Mouse (Mus musculus) megakaryocyte, embryonic 14.5 days (primary cell): ENCODE measurements around the gene Fxyd3. TPM values are rescaled to one million over a fixed set of nuclear protein-coding genes. Genes with fewer than 3 reads are reported as not detected.

ENCODE experiments used
- H3K27me3 ChIP-seq: replicated peaks from 2 replicates; pipeline ENCODE3; 2012; ENCODE audit warnings: inconsistent platforms
- H3K36me3 ChIP-seq: replicated peaks from 2 replicates; pipeline ENCODE3; 2012; ENCODE audit warnings: low read length, inconsistent platforms, mixed read lengths
- H3K4me1 ChIP-seq: 2 replicates; pipeline ENCODE4 v1.6.1; 2012; ENCODE audit warnings: inconsistent platforms
- H3K4me3 ChIP-seq: replicated peaks from 2 replicates; pipeline ENCODE3; 2012; ENCODE audit warnings: moderate library complexity, mild to moderate bottlenecking, inconsistent platforms
- H3K9me3 ChIP-seq: 2 replicates; pipeline ENCODE4 v1.6.1; 2012; ENCODE audit warnings: inconsistent platforms
- FLI1 ChIP-seq: IDR thresholded peaks from 2 replicates; pipeline ENCODE4 v1.6.1; 2012; ENCODE audit warnings: low read length, inconsistent platforms, mixed read lengths
- GATA1 ChIP-seq: IDR thresholded peaks from 3 replicates; pipeline ENCODE4 v1.6.1; 2012; ENCODE audit warnings: mixed read lengths, low read length, inconsistent platforms, borderline replicate concordance
- polyA plus RNA-seq: library from polyadenylated mRNA; stranded (reverse); fragments of >175 nt; gene quantifications from 2 replicates; pipeline ENCODE4 v1.2.3, GENCODE M21; 2012; ENCODE audit warnings: low replicate concordance; ENCODE audit not compliant: insufficient read depth

Gene Fxyd3
- polyA plus RNA-seq, 1 experiment = not detected

DNA sequence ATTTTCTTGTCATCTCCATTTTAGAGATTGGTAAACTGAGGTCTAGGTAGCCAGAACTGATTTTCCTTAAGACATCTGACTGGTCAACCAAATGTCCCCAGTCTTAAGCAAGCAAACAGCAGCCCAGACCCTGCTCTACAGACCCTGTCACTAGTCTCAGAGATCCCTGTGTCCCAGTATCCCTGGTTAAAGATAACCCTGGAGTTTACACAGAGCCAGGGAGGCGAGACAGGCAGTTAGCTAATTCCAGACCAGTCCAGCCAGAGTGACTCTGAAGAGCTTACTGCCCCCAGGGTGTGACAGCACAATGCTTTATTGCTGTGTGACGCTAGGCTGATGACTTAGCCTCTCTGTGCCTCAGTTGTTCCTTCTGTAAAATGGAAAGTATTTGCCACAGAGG, 19.4 kb downstream of the Fxyd3 start, which contains the start of gene Fxyd1:
Fxyd1 (minus strand) TSS at position 129 of the 400 bp plus-strand sequence.
- H3K36me3 ChIP-seq = no peaks in the 10 kb centered on the region
- peaks cover 32% of the 10 kb centered on the region for H3K4me1 ChIP-seq
- no peak for TF ChIP-seq GATA1
- no peak for TF ChIP-seq FLI1
- H3K9me3 ChIP-seq = no peaks in the 10 kb centered on the region
- H3K27me3 ChIP-seq = peaks cover 71% of the 10 kb centered on the region
- no peak within 1 kb of the TSS for H3K4me3 ChIP-seq

DNA sequence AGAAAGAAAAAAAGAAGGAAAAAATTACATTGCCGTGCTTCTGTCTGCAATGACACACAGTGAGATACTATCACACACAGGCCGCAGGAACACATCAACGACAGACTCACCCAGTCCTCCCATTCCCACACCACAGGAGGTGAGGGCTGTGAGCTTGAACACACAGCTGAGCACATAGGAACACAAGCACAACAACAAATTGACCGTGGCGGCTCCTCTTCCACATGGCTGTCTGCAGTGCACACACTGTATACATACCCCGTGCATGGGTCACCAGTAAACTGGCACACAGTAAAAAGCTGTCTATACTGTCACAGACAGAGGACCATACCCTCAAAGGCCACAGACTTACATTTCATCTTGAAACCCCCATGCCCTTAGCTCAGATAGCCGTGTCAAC, 20.1 kb downstream of the Fxyd3 start:
- Histone ChIP-seq H3K36me3 (no peaks in the 10 kb centered on the region), H3K9me3 (no peaks in the 10 kb centered on the region), H3K4me3 (no peak overlapping the region), H3K4me1 (peaks cover 38% of the 10 kb centered on the region), H3K27me3 (peaks cover 74% of the 10 kb centered on the region)
- TF ChIP-seq FLI1 = no peak
- no peak for TF ChIP-seq GATA1

DNA sequence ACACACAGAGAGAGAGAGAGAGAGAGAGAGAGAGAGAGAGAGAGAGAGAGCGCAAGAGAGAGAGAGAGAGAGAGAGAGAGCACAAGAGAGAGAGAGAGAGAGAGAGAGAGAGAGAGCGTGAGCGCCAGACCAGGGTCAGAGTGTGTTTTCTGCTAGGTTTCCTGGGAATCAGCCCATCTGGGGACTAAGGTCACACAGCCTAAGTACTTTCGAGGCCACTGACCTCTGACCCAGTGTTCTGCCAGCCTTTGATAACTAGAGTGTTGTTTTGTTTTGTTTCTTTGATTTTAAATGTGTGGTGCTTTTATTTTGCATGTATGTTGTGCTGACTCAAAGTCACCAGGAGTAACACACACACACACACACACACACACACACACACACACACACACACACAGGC, 20.6 kb downstream of the Fxyd3 start:
- Histone ChIP-seq H3K4me1 (peaks cover 44% of the 10 kb centered on the region), H3K4me3 (no peak overlapping the region), H3K27me3 (peaks cover 77% of the 10 kb centered on the region), H3K9me3 (no peaks in the 10 kb centered on the region), H3K36me3 (no peaks in the 10 kb centered on the region)
- no peak for TF ChIP-seq FLI1
- no peak for TF ChIP-seq GATA1

DNA sequence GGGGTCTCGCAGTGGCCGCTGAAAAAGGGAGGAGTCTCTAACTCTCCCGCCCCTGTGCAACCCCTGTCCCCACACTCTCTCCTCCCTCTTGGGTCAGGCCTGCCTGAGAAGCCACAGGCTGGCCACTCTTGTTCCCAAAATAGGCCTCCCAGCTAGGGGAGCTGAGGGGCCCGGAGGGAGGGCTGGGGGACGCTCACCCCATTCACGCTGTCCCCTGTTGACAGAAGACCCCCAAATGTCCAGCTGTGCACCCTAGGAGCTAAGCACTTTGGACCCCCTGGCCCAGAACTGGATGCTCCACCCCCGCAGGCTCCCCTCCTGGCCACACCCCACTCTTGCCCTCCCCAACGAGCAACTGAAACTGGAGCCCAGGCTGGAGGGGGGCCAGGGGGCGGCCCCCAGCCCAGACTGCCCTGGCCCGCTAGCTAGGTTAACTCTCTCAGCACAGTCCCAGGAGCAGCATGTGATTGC, 21.1 kb downstream of the Fxyd3 start:
- no peaks in the 10 kb centered on the region for H3K9me3 ChIP-seq
- H3K4me3 ChIP-seq = no peak overlapping the region
- H3K27me3 ChIP-seq = peaks cover 77% of the 10 kb centered on the region
- TF ChIP-seq FLI1 = no peak
- TF ChIP-seq GATA1 = no peak
- peaks cover 49% of the 10 kb centered on the region for H3K4me1 ChIP-seq
- no peaks in the 10 kb centered on the region for H3K36me3 ChIP-seq

DNA sequence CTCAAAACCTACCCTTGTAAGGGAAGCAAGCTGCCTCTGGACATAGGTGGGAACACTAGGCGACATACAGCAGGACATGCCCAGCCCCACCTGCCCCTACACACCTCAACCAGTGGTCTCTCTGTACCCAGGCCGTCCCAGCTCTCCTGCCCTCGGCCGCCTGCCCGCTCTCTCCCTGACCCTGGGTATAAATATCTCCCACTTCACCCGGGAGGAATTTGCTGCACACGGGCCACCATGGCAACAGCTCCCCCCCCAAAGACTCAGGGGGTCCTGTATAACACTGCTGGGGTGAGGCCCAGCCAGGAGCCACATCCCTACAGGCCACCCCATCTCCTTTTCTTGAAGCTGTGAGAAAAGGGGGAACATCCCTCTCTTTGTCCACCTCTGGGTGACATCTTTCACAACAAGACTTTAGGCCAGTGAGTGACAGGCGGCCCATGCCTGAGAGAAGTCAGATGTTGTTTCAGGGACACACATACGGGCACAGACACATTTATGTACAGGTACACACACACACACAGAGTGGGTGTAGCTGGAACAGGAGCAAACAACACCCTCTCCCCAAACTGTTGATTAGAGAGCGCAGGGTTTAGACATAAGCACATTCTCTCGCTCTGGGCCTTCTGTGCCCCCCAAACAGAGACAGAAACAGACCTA, 21.7 kb downstream of the Fxyd3 start:
- H3K4me1 ChIP-seq = peaks cover 55% of the 10 kb centered on the region
- H3K36me3 ChIP-seq = no peaks in the 10 kb centered on the region
- TF ChIP-seq FLI1 = no peak
- TF ChIP-seq GATA1 = no peak
- no peaks in the 10 kb centered on the region for H3K9me3 ChIP-seq
- no peak overlapping the region for H3K4me3 ChIP-seq
- peaks cover 79% of the 10 kb centered on the region for H3K27me3 ChIP-seq

DNA sequence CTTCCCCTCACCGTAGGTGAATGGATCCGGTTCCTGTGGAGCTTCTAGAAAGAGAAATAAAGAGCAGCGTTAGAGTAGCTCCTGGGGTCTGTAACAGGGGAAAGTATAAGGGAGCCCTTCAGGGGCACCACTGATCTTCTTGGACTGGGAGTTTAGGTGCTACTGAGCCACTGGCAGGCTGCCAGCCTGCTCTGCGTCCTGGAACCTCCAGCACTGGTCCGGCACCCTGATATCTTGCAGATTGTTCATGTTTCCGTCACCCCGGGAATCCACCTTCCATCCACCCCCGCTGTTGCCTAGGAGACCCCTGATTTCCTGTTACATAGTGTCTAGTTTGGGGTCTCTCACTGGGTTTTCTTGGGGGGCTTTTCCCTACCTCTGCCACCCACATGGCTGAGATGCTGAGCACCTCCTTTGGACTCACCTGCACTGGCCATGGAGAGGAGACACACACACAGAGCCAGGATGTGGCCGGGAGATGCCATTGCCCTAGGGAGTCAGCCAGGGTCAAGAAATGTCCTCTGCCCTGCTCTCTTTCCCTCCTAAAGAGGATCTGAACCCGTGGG, 22.5 kb downstream of the Fxyd3 start:
- no peaks in the 10 kb centered on the region for H3K9me3 ChIP-seq
- TF ChIP-seq GATA1 (no peak), FLI1 (no peak)
- no peaks in the 10 kb centered on the region for H3K36me3 ChIP-seq
- peaks cover 54% of the 10 kb centered on the region for H3K4me1 ChIP-seq
- H3K4me3 ChIP-seq = no peak overlapping the region
- H3K27me3 ChIP-seq = peaks cover 86% of the 10 kb centered on the region

DNA sequence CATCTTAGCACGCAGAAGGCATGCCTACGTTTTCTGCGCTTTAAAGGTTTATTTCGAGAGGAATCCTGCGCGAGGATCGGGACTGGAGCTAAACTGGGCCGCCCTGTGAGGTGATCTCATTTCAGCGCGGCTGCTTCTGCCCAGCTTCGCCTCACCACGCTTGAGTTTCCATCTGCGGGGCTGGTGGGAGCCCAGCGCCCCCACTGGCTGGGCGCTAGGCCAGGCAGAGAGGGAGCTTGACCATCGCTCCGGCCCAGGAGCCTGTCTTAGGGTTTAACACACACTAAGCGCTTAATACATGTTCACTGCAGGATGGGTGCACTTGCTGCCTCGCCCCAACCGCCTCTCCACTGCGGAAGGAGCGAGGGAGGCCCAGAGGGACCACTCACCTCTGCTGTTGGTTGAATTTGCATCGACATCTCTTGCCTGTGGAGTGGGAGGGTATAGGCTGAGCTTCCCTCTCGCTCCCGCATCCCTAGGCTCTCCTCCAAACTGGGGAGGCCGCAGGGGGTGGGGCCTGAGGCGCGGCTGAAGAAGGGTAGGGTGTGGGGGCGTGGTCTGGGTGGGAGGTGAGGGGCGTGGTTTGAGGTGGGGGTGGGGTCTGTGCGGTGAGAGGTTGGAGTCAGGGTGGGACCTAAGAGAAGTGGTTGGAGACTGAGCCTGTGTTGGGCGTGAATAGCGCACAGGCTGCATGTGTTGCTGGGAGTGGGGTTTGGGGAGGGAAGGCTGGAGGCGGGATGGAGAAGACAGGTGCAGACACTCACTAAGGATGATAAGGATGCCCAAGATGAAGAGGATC, 23.7 kb downstream of the Fxyd3 start:
- Histone ChIP-seq H3K9me3 (no peaks in the 10 kb centered on the region), H3K4me1 (peaks cover 53% of the 10 kb centered on the region), H3K4me3 (peak overlapping the region; percentile 82), H3K27me3 (peaks cover 92% of the 10 kb centered on the region), H3K36me3 (no peaks in the 10 kb centered on the region)
- TF ChIP-seq GATA1 (no peak), FLI1 (no peak)

DNA sequence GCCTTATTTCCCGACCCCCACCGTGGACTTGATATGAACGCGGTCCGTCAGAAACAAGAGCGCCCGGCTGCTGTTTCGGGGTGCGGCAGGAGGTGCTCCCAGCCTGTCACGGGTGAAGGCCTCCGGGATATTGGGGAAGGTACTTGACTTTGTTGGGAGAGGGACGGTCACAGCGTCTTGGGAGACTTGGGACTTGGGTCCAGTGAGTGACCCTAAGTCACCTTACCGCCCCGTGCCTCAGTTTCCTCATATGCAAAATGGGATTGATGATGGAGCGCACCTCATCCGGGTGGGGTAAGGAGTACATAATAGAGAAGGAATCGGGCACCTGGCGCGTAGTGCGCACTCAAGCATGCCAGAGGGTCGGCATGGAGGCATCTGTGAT, 24.3 kb downstream of the Fxyd3 start:
- Histone ChIP-seq H3K9me3 (no peaks in the 10 kb centered on the region), H3K4me3 (peak overlapping the region; percentile 82), H3K4me1 (peaks cover 53% of the 10 kb centered on the region), H3K36me3 (no peaks in the 10 kb centered on the region), H3K27me3 (peaks cover 92% of the 10 kb centered on the region)
- TF ChIP-seq FLI1 (no peak), GATA1 (no peak)

DNA sequence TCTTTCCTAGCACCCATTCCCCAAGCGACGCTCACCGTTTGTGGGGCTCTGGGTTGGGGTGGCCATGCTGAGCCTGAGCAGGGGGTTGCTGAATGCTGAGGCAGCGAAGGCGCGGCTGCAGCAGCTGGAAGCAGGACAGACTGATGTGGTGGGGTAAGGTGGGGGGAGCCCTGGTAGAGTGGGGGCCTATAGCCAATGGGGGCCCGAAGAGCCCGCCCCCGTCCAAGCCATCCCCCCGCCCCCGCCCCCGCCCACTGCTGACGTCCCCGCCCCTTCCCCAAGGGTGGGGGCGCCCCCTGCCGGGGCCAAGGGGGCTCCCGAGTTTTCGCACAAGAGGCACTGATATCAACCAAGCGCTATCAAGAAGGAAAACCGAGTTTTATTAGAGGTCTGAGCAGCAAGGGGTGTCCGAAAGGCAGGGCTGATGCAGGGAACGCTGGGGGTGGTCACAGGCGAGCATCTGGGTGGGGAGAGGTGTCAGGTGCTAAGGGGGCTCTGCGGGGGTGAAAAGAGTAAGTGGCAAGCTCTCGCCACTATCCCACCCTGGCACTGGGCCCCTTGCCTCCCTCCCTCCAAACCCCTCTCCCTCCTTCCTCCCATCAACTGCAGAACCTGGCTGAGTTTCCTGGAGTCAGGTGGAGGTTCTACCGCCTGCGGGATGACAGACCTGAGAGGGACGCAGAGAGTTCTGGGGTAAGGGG, 25.0 kb downstream of the Fxyd3 start, which contains the start of gene Fxyd7:
Fxyd7 (minus strand) TSS at position 147 of the 701 bp plus-strand sequence.
- Histone ChIP-seq H3K9me3 (no peaks in the 10 kb centered on the region; the same call in 1 of the 2 replicates), H3K4me3 (peak within 1 kb of the TSS; percentile 82), H3K27me3 (peaks cover 91% of the 10 kb centered on the region), H3K4me1 (peaks cover 54% of the 10 kb centered on the region), H3K36me3 (no peaks in the 10 kb centered on the region)
- TF ChIP-seq GATA1 = no peak
- TF ChIP-seq FLI1 = no peak

DNA sequence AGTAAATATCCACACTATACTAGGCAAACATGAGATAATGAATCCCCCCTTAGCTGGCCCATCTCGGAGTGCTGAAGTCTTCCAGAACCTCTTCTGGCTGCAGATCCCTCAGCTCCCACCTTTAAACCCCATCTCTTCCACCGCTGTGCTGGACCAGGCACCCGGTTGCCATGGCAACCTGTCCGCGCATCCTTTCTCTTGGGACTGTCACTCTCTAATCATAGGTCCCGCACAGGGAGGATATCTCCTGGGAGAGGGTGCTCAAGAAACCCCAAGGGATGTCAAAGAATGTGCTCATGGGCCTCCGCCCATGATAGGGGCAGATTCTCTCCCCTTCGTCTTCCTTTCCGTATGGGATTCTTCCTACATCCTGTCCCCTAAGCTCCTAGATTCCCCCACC, 25.6 kb downstream of the Fxyd3 start:
- peaks cover 94% of the 10 kb centered on the region for H3K27me3 ChIP-seq

More for the DNA sequence above, 25.6 kb downstream of the Fxyd3 start:
- Histone ChIP-seq H3K36me3 (no peaks in the 10 kb centered on the region), H3K4me3 (peak overlapping the region; percentile 59), H3K9me3 (no peaks in the 10 kb centered on the region; the same call in 1 of the 2 replicates), H3K4me1 (peaks cover 59% of the 10 kb centered on the region)
- no peak for TF ChIP-seq FLI1
- no peak for TF ChIP-seq GATA1
